9 mouse cellular contexts compared by ENCODE assay signal in genomic region chrX:105864367-105864766, GRCm38 (mm10).
DNase-seq lines count a peak whose midpoint lies in the region; ATAC-seq lines count a peak whose summit lies in the region.
"Had no signal": no experiment of that assay in that cellular context is flagged by ENCODE, and none has a peak within 500 bp of the region (broad histone marks: within the 10 kb centered on the region; RNA-seq: fewer than 3 reads in every experiment).

No protein-coding gene starts in this region.

- 83% methylated on average over 5 of the region's 5 CpGs for WGBS in hindbrain, embryonic 10.5 days
- WGBS in hindbrain, embryonic 12.5 days: 76% methylated on average over 5 of the region's 5 CpGs
- 76% methylated on average over 5 of the region's 5 CpGs for WGBS in midbrain, embryonic 10.5 days

- H3K4me1 ChIP-seq in hindbrain, embryonic 10.5 days (replicated peaks): no peaks in the 10 kb centered on the region
- no peaks in the 10 kb centered on the region for H3K4me1 ChIP-seq in hindbrain, embryonic 12.5 days
- no peaks in the 10 kb centered on the region for H3K4me1 ChIP-seq in midbrain, embryonic 10.5 days
- H3K4me1 ChIP-seq: liver, embryonic 15.5 days had no signal

- H3K4me3 ChIP-seq in hindbrain, embryonic 10.5 days: no peak overlapping the region
- H3K4me3 ChIP-seq in hindbrain, embryonic 12.5 days: no peak overlapping the region
- no peak overlapping the region for H3K4me3 ChIP-seq in midbrain, embryonic 10.5 days
- H3K4me3 ChIP-seq: liver, embryonic 15.5 days had no signal

- H3K27me3 ChIP-seq in hindbrain, embryonic 10.5 days (ENCODE audit: insufficient read depth, poor library complexity, severe bottlenecking): peaks cover 8% of the 10 kb centered on the region; the same call in 1 of the 2 replicates
- no peaks in the 10 kb centered on the region for H3K27me3 ChIP-seq in hindbrain, embryonic 12.5 days
- peaks cover 20% of the 10 kb centered on the region for H3K27me3 ChIP-seq in midbrain, embryonic 10.5 days (ENCODE audit: low read depth, poor library complexity, severe bottlenecking)
- H3K27me3 ChIP-seq: liver, embryonic 15.5 days had no signal

- H3K9me3 ChIP-seq in hindbrain, embryonic 10.5 days: no peaks in the 10 kb centered on the region
- no peaks in the 10 kb centered on the region for H3K9me3 ChIP-seq in hindbrain, embryonic 12.5 days (replicated peaks)
- no peaks in the 10 kb centered on the region for H3K9me3 ChIP-seq in midbrain, embryonic 10.5 days (replicated peaks)
- H3K9me3 ChIP-seq: liver, embryonic 15.5 days had no signal

- DNase-seq in hindbrain, embryonic 10.5 days (ENCODE audit: low spot score): peak; percentile 2
- peak; percentile 75 for DNase-seq in ZHBTc4 (ENCODE audit: low read depth, low spot score)
- DNase-seq in kidney, postnatal 4 days: peak; percentile 5 to 8
- DNase-seq in thymus, postnatal 0 days (ENCODE audit: low spot score): peak; percentile 6
- no peak for DNase-seq in adrenal gland, adult 2 months
- DNase-seq in midbrain, embryonic 10.5 days (ENCODE audit: low spot score): no peak

- peaks cover 25% of the 10 kb centered on the region for H3K36me3 ChIP-seq in hindbrain, embryonic 10.5 days
- H3K36me3 ChIP-seq in hindbrain, embryonic 12.5 days: peaks cover 7% of the 10 kb centered on the region; the same call in 1 of the 2 replicates
- peaks cover 24% of the 10 kb centered on the region for H3K36me3 ChIP-seq in midbrain, embryonic 10.5 days

- no peak for ATAC-seq in hindbrain, embryonic 12.5 days (ENCODE audit: low FRiP score)
- ATAC-seq in CD4-positive, CD25-positive, alpha-beta regulatory T cell, adult 4 months: peak; percentile 75

- no peak overlapping the region for H3K9ac ChIP-seq in hindbrain, embryonic 12.5 days
- H3K9ac ChIP-seq: liver, embryonic 15.5 days had no signal

- H3K4me2 ChIP-seq in hindbrain, embryonic 12.5 days (replicated peaks): no peak overlapping the region
- H3K4me2 ChIP-seq: liver, embryonic 15.5 days had no signal

- no peak overlapping the region for H3K27ac ChIP-seq in hindbrain, embryonic 10.5 days
- H3K27ac ChIP-seq in hindbrain, embryonic 12.5 days: no peak overlapping the region
- H3K27ac ChIP-seq in midbrain, embryonic 10.5 days (replicated peaks): no peak overlapping the region
- H3K27ac ChIP-seq: liver, embryonic 15.5 days had no signal

Comparison
In these comparisons a context has a peak if more than half of its experiments do, and no peak if none do; other contexts are left out.
1. DNase-seq: peak in hindbrain, embryonic 10.5 days (single experiment), ZHBTc4 (single experiment), kidney, postnatal 4 days (2 of 2) and thymus, postnatal 0 days (single experiment); none in adrenal gland, adult 2 months (single experiment) and midbrain, embryonic 10.5 days (single experiment).